Comparison of ENCODE assay signal across 11 mouse cellular contexts in the genomic region with DNA sequence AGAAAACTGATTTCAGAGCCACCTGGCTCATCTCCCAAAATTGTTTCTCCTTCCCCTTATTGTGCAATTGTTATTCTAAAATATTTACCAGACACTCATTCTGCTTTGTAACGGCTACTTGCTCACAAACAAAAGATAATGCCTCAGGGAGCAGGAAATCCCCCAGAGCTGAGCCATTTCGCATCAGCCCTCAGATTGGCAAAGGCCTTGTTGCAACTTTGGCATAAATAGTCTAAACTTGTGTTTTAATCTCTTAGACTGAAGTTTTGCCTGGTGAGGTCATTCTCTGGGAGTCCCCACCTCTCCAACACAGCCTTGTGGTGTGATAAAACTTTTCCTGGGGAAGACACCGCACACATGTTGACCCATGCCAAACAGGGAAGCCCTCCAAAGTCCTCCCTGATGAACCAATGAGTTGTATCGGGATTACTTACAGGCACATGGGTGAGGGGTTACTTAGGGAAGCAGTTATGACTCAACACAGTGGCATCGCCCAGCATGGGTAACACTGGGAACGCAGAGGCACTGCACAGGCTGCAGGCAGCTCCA. TPM values are rescaled to one million over a fixed set of nuclear protein-coding genes. Genes with fewer than 3 reads are reported as not detected.
DNase-seq lines count a peak whose midpoint lies in the region; ATAC-seq and TF ChIP-seq lines count a peak whose summit lies in the region.
"Had no signal": no experiment of that assay in that cellular context is flagged by ENCODE, and none has a peak within 500 bp of the region (broad histone marks: within the 10 kb centered on the region; RNA-seq: fewer than 3 reads in every experiment).

No protein-coding gene starts in this region.

- H3K27ac ChIP-seq in testis, adult 2 months (ENCODE audit: control insufficient read depth, insufficient read depth, low read depth, low read length): no peak overlapping the region
- peak overlapping the region; percentile 84 for H3K27ac ChIP-seq in brown adipose tissue, adult 24 weeks (replicated peaks; ENCODE audit: low read depth, low read length)
- H3K27ac ChIP-seq in heart, embryonic 14.5 days (replicated peaks in 1 of 2; ENCODE audit: control insufficient read depth in 1 of 2, insufficient read depth in 1 of 2, low read depth in 2 of 2, low read length in 2 of 2): peak overlapping the region; percentile 12 to 33; a peak in 3 of 4 replicates
- H3K27ac ChIP-seq: left cerebral cortex, adult 2 months had no signal

- 46% methylated on average over 6 of the region's 6 CpGs for WGBS in heart, embryonic 14.5 days

- H3K36me3 ChIP-seq in testis, adult 2 months (ENCODE audit: control insufficient read depth, insufficient read depth, low read length): no peaks in the 10 kb centered on the region
- no peaks in the 10 kb centered on the region for H3K36me3 ChIP-seq in heart, embryonic 14.5 days (ENCODE audit: control insufficient read depth, insufficient read depth, low read length)

- H3K27me3 ChIP-seq in testis, adult 2 months (ENCODE audit: control insufficient read depth, insufficient read depth, low read length): no peaks in the 10 kb centered on the region
- H3K27me3 ChIP-seq in heart, embryonic 14.5 days (ENCODE audit: control insufficient read depth, insufficient read depth, low read length): no peaks in the 10 kb centered on the region

- peak; percentile 73; the same call in 1 of the 2 replicates for ATAC-seq in heart, embryonic 14.5 days (ENCODE audit: insufficient number of reproducible peaks, insufficient read depth, low FRiP score, low read depth)
- no peak for ATAC-seq in activated CD4-positive, CD25-positive, alpha-beta regulatory T cell, adult 4 months
- ATAC-seq: forebrain, embryonic 16.5 days had no signal

- H3K4me2 ChIP-seq in heart, embryonic 14.5 days (ENCODE audit: low read length): no peak overlapping the region
- H3K4me2 ChIP-seq: midbrain, embryonic 11.5 days had no signal

- intact Hi-C loops in left cerebral cortex, postnatal 36 days (cut with DNase I): no loop called here

- TF ChIP-seq CTCF in testis, adult 2 months (IDR thresholded peaks at IDR 0.05; ENCODE audit: control insufficient read depth, insufficient read depth, insufficient replicate concordance, low read depth, low read length): no peak

- no peaks in the 10 kb centered on the region for H3K9me3 ChIP-seq in heart, embryonic 14.5 days (ENCODE audit: control insufficient read depth, low read length)

- H3K4me1 ChIP-seq in testis, adult 2 months (ENCODE audit: control insufficient read depth, insufficient read depth, low read length): peaks cover 2% of the 10 kb centered on the region; the same call in 1 of the 2 replicates
- peaks cover 7% of the 10 kb centered on the region; the same call in 1 of the 2 replicates for H3K4me1 ChIP-seq in brown adipose tissue, adult 24 weeks (ENCODE audit: control insufficient read depth, insufficient read depth, insufficient read length, low read length)
- H3K4me1 ChIP-seq in heart, embryonic 14.5 days (ENCODE audit: control insufficient read depth in 2 of 2, insufficient read depth in 2 of 2, low read length in 2 of 2): peaks cover 0 to 3% of the 10 kb centered on the region in 2 experiments; a peak in 1 of 4 replicates

- no peak for TF ChIP-seq POLR2A in testis, adult 2 months (IDR thresholded peaks at IDR 0.05; ENCODE audit: control insufficient read depth, low read depth, low read length)

- DNase-seq in testis, postnatal 10 days (ENCODE audit: low spot score): no peak
- no peak for DNase-seq in left cerebral cortex, postnatal 36 days (ENCODE audit: low spot score in 2 of 2)
- no peak for DNase-seq in kidney, adult 8-10 months

- no peak overlapping the region for H3K9ac ChIP-seq in heart, embryonic 14.5 days (ENCODE audit: low read length)

- H3K4me3 ChIP-seq in testis, adult 2 months (ENCODE audit: control insufficient read depth, low read depth, low read length): peak overlapping the region; percentile 19
- no peak overlapping the region for H3K4me3 ChIP-seq in brown adipose tissue, adult 24 weeks (ENCODE audit: insufficient read depth, low read depth, low read length)
- H3K4me3 ChIP-seq in heart, embryonic 14.5 days (ENCODE audit: control insufficient read depth in 1 of 2, insufficient read depth in 1 of 2, low read depth in 1 of 2, low read length in 2 of 2): no peak overlapping the region
- H3K4me3 ChIP-seq: left cerebral cortex, adult 2 months had no signal

RNA-seq across cellular contexts. Expression of a gene that starts 6.6 kb away (rescaled TPM):
- polyA plus RNA-seq in testis, adult 2 months (2012; rRNA removed): 3.7 and 4.2 TPM in 2 replicates
- 1.2 and 2.0 TPM in 2 replicates for polyA plus RNA-seq in brown adipose tissue, adult 24 weeks (2012; ENCODE audit: insufficient read depth, insufficient read length, missing spikeins)
- polyA plus RNA-seq in heart, embryonic 14.5 days (2014; fragmentation: Nextera tagmentation; extraction: Ambion mirVana): 18.1 and 18.8 TPM in 2 replicates
- polyA plus RNA-seq in activated CD4-positive, CD25-positive, alpha-beta regulatory T cell, adult 4 months (2017; shearing (Covaris generic)): 1 to 10 TPM; 3.0 to 3.5 TPM
- total RNA-seq in left cerebral cortex, postnatal 36 days (2021): under 1 TPM; 0.49 to 0.57 TPM

RNA-seq across cellular contexts. Expression of a gene that starts 29.6 kb away (rescaled TPM):
- polyA plus RNA-seq in testis, adult 2 months (2012; rRNA removed): 8.8 and 9.0 TPM in 2 replicates
- 3.6 and 9.4 TPM in 2 replicates for polyA plus RNA-seq in brown adipose tissue, adult 24 weeks (2012; ENCODE audit: insufficient read depth, insufficient read length, missing spikeins)
- 11.1 and 11.3 TPM in 2 replicates for polyA plus RNA-seq in heart, embryonic 14.5 days (2014; fragmentation: Nextera tagmentation; extraction: Ambion mirVana)
- 10 to 100 TPM; 21.3 to 23.5 TPM for polyA plus RNA-seq in activated CD4-positive, CD25-positive, alpha-beta regulatory T cell, adult 4 months (2017; shearing (Covaris generic))
- total RNA-seq in left cerebral cortex, postnatal 36 days (2021): 10 to 100 TPM; 12.6 to 22.0 TPM

RNA-seq across cellular contexts. Expression of a gene that starts 40.6 kb away (rescaled TPM):
- 2.7 and 3.3 TPM in 2 replicates for polyA plus RNA-seq in testis, adult 2 months (2012; rRNA removed)
- 32.9 and 33.8 TPM in 2 replicates for polyA plus RNA-seq in brown adipose tissue, adult 24 weeks (2012; ENCODE audit: insufficient read depth, insufficient read length, missing spikeins)
- 0.89 and 0.98 TPM in 2 replicates for polyA plus RNA-seq in heart, embryonic 14.5 days (2014; fragmentation: Nextera tagmentation; extraction: Ambion mirVana)
- not detected for polyA plus RNA-seq in activated CD4-positive, CD25-positive, alpha-beta regulatory T cell, adult 4 months (2017; shearing (Covaris generic))
- total RNA-seq in left cerebral cortex, postnatal 36 days (2021): 1 to 10 TPM; 2.9 to 4.3 TPM
- total RNA-seq: common myeloid progenitor, adult 5-6 weeks had no signal
